Mouse (Mus musculus) adrenal gland, adult 18-20 months (tissue): ENCODE measurements around the gene Ptpn14. TPM values are rescaled to one million over a fixed set of nuclear protein-coding genes. Genes with fewer than 3 reads are reported as not detected.

Experiments used
- total RNA-seq, 2 experiments: library from RNA; stranded (reverse); gene quantifications; 1 replicate in 1 of 2; 2 replicates in 1 of 2; pipeline ENCODE4 v1.2.3; 2021

Ptpn14 gene
- total RNA-seq, 2 experiments from 2014 or later: 13.5 to 19.8 TPM

Other genes with a start within 250 kb of the Ptpn14 start
- 1 to 10 TPM in 1 of 2 experiments, under 1 TPM in 1; 0.86 to 1.4 TPM for gene Cenpf, start 40.2 kb upstream of the Ptpn14 start, total RNA-seq
- 10 to 100 TPM; 64.6 to 80.0 TPM for gene Smyd2, start 194.1 kb downstream of the Ptpn14 start, total RNA-seq